Mouse (Mus musculus) thymus, postnatal 0 days (tissue): ENCODE measurements around the gene Ppp1r8. TPM values are rescaled to one million over a fixed set of nuclear protein-coding genes. Genes with fewer than 3 reads are reported as not detected.
"Not testable (repeated sequence)": the region's sequence is repeated elsewhere in the genome, so short reads cannot be mapped to it uniquely, and the experiment has no call there.

Source experiments
- DNase-seq: peaks from one replicate; pipeline ENCODE4 v3.0.0-alpha.2; 2015; ENCODE audit warnings: low spot score
- polyA plus RNA-seq: library from polyadenylated mRNA; unstranded; fragments of >200 nt; fragmentation: Nextera tagmentation; extraction: Ambion mirVana; gene quantifications from 2 replicates; pipeline ENCODE4 v1.2.1, GENCODE M21; 2015

The Ppp1r8 gene
- polyA plus RNA-seq, 1 experiment from 2014 or later: 51.0 TPM

DNA sequence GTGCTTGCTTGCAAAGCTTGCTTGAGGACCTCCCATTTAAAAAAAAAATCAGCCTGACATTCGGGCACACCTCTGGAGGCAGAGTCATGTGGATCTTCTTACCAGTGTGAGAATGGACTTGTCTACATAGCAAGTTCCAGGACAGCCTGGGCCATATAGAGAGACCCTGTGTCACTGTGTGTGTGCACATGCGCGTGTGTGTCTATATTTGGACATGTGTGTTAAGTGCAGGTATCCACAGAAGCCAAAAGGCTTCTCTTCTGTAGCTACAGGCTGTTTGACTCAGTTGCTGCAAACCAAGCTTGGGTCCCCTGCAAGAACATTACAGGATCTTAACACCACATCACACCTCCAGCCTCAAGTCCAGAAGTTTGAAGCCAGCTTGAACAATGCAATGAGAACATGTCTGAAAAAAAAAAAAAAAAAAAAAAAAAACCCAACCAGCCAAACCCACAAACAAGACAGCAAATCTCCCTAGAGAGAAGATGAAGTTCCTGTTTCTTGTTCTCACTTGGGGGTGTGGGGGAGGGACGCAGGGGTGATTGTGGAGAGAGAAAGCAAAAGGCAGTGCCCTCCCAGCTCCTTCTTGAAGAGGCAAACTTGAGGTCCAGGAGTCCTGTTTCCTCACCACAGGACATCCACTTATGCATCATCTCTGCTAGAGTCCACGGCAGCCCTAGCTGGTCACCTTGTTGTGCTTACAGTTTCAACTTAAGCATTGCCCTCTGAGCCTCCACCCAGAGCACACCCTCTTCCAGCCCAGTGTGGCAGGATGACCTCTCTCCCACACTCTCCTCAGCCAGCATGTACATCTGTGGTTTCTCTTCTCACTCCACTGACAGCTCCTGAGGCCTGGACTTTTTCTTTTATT, 35.0 kb downstream of the Ppp1r8 start:
- peak; percentile 23 for DNase-seq

DNA sequence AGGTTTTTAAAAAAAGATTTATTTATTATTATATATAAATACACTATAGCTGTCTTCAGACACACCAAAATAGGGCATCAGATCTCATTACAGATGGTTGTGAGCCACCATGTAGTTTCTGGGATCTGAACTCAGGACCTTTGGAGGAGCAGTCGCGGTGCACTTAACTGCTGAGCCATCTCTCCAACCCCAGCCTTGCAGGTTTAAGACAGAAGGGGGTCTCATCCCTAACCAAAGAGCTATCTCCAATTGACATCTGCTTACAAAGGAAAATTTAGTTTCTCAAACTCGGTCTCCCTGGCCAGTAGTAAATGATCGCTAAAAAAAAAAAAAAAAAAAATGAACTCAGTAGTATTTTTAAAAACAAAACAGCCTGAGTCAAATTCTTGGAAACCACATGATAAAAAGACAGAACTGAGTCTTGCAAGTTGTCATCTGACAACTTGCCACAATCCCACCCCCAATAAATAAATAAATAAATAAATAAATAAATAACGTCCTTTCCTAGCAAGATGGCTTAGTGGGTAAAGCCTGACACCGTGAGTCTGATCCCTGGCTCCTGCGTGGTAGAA, 36.3 kb downstream of the Ppp1r8 start:
- no peak for DNase-seq

DNA sequence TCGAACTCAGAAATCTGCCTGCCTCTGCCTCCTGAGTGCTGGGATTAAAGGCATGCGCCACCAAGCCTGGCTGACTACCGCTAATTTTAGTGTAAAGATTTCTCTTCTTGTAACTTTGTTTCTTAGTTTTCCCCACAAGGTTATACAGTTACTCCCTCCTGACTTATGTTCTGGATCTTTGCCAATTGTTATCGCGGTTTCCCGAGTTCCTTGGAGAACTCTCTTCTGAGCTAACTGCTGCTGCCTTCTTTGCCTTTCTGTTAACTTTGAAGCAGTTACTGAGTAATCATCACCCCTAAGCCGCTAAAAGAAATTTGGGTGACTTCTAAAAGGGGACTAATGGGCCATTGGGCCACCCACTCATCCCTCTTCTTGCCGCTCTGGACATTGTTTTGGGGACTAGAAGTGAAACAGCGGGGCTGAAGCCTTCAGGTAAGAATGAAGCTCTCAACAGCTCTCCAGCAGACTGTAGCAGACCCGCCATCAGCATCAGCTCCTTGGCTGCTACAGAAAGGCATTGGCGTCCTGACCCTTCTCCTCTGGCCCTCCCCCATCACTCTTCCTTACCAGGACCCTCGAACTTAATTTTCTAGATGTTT, 37.3 kb downstream of the Ppp1r8 start:
- DNase-seq: no peak

DNA sequence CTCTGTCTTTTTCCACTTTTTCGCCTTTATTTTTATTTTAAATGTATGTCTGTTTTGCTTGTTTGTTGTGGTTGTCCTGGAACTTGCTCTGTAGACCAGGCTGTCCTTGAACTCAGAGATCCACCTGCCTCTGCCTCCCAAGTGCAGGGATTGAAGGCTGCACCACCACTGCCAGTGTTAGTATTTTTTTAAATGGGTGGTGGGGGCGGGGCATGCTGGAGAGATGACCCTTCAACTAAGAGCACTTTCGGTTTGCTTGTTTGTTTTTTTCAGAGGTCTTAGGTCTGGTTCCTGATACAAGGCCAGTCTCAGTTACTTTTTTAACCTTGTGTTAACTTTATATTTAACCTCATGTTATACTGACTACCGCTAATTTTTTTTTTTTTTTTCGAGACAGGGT, 37.8 kb downstream of the Ppp1r8 start:
- no peak for DNase-seq

DNA sequence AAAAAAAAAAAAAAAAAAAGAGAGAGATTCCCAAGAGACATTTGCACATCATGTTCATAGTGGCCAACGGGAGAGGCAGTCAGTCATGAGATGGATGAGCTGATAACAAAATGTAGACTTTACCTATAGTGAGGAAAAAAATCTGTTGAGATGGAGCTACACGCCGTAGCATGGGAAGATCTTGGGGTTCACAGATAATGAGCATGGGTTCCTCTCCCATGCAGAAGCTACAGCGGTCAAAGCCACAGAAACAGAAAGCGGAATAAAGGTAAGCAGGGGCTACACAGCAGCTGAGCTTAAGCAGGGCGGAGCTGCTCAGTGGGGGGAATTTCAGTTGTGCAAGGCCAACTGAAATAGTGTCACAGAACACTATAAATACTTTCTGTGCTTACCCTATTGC, 38.6 kb downstream of the Ppp1r8 start:
- DNase-seq: peak; percentile 24

DNA sequence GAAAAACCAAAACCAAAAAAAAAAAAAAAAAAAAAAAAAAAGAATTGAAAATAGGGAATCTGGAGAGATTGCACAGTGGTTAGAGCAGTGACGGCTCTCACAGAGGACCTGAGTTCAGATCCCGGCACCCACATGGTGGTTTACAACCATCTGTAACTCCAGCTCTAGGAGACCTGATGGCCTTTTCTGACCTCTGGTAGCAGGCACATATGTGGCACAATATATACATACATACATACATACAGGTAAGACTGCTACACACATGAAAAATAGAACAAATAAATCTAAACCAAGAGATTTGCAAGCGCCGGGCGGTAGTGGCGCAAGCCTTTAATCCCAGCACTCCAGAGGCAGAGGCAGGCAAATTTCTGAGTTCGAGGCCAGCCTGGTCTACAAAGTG, 39.1 kb downstream of the Ppp1r8 start:
- no peak for DNase-seq

DNA sequence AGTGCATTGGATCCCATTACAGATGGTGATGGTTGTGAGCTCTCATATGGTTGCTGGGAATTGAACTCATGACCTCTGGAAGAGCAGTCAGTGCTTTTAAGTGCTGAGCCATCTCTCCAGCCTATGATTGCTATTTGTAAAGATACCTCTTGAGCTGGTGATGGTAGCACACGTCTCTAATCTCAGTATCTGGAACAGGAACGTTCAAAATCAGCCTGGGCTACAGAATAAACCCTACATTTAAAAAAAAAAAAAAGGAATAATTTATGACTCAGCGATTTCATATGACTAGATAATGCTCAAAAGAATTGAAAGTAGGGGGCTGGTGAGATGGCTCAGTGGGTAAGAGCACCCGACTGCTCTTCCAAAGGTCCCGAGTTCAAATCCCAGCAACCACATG, 39.8 kb downstream of the Ppp1r8 start:
- DNase-seq: no peak

DNA sequence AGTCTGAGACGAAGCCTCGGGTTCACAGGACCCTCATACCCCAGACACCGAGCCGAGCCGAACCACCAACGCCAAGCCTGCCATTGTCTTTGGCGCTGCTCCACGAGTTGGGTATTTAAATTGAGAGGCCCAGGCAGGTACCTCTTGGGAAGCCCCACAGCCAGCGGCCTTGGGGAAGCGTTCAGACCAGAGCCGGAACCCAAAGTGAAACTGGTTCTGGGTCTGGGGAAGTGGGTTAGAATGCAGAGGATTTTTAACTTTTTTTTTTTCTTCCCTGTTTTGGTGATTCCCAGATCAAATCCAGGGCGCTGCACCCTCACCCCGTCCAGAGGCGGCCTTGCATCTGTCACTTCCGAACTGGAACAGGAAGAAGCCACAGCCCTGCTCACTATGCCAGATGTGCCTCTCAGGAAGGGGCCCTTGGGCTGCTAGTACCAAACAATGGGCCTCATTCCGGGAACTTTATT, 40.8 kb downstream of the Ppp1r8 start:
- DNase-seq: peak; percentile 75

DNA sequence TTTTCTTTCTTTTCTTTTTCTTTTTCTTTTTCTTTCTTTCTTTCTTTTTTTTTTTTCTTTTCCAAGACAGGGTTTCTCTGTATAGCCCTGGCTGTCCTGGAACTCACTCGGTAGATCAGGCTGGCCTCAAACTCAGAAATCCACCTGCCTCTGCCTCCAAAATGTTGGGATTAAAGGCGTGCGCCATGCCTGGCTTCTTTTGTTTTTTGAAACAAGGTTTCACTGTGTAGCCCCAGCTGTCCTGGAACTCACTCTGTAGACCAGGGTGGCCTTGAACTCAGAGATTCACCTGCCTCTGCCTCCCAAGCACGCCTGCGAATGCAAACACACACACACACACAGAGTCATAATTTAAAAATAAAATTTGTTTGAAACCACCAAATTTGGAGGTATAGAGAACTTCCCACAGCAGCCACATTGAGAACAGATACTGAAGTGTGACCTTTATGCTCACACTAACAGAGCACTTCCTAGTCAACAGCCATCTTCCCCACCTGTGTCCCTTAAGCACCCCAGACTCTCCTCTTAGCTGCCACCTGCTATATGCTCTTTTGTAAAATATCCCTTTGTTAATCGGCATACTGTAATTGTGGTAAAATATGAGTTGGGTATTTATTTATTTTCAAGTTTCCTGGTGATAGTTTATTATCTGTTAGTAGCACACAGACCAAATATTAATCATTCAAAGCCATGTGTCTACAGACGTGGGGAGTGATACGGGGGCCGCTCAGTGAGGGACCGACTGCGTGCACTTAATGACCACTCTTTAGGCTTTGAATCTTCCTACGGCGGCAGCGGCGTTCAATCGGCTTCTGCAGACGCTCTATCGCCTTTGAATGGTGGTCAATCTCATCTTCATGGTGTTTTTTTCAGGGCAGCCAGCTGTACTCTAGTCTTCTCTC, 41.5 kb downstream of the Ppp1r8 start:
- DNase-seq: peak; percentile 29

DNA sequence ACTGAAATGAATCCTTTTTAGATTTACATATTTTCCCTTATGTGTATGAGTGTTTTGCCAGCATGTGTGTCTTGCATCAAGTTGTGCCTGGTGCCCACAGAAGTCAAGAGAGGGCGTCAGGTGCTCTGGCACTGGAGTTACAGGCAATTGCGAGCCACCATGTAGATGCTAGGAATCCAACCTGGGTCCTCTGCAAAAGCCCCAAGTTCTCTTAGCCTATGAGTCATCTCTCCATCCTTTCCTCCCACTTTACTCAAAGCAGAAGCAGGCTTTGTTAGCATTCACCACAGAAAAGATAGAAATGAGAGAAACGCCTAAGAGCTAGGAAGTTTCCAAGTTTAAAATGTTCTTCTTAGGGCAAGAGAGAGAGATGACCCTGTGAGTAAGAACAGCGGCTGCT, 43.1 kb downstream of the Ppp1r8 start:
- DNase-seq: no peak

DNA sequence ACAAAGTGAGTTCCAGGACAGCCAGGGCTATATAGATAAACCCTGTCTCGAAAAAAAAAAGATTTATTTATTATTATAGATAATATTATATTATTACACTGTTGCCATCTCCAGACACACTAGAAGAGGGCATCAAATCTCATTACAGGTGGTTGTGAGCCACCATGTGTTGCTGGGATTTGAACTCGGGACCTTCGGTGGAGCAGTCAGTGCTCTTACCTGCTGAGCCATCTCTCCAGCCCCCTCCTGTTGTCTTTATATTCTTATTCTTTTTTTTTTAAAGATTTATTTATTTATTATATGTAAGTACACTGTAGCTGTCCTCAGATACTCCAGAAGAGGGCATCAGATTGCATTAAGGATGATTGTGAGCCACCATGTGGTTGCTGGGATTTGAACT, 44.3 kb downstream of the Ppp1r8 start:
- DNase-seq: not testable (repeated sequence)

DNA sequence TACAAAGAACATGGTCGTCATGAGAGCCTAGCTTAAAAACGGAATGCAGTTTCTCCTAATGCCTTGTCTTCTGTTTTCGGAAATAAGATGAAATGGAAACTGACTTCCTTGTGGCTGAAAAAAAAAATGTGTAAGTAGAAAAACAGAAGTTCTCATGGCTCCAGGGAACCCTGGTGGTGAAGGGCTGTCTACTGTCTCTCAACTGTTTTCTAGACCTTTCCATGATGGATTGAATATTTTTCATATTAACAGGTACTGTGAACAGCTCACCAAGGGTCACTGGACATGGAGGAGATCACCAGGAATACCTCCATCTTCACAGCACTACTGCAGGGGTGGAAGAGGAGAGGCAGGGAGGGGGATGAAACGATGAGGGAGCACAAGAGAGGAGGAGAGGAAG, 44.9 kb downstream of the Ppp1r8 start:
- DNase-seq: no peak

DNA sequence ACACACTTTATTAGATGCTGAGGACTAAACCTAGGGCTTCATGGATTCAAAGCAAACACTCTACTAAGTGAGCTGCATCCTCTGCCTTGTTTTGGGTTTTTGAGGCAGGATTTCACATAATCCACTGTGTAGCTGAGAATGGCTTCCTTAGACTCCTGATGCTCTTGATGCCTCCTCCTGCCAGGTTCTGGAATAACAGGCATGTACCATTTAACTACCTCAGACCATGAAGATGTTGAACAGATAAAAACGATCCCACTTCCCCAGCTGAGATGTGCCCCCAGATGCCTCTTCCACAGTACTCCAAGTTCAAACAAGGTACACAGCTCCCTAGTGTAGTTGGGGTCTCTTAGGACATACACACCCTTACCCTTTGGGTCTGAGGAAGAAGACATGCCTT, 45.5 kb downstream of the Ppp1r8 start:
- DNase-seq: no peak

DNA sequence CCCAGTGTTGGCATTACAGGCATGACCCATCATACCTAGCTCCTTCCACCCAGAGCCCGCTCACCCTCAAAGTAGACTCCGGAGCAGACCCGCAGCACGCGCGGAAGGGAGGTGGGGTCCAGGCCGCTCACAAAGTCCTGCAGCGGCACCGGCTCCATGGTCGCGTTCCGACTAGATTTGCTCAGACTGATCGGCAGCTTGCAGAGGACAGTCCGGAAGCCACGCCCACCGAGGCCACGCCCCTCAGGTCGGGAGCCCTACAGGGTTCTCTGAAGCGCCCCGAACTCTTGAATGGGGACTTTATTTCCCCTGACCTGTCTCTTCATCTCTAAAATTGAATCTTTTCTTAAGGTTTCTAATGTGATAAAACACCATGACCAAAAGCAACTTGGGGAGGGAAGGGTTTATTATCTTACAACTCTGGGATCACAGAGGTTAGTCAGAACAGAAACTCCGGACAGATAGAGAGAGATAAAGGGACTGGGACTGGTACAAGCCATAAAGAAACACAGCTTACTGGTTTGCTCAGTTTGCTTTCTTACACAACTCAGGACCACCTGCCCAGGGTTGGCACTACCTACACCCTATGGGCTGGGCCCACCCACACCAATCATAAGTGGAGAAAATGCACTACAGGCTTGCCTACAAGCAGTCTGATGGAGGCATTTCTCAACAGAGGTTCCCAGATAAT, 46.6 kb downstream of the Ppp1r8 start, which contains the start of gene Themis2:
Themis2 (minus strand) TSS at position 192 of the 691 bp plus-strand sequence.
- peak; percentile 74 for DNase-seq

DNA sequence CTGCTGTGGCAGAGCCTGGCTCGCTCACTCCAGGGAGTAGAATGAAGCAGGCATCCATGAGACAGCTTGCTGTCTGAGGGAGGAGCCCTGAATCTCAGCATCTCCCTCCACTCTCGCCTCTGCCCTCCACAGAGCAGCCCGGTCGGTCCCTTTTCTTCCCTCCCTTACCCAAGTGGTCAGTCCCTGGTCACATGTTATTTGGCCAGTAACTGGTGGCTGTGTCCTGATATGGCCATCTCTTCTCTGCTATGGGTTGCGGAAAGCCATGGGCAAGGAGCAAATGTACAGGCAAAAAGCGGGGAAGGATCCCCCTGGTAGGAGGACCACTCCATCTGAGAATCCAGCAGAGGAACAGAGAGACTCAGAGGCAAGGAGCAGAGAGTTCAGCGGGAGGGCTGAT, 47.8 kb downstream of the Ppp1r8 start:
- no peak for DNase-seq

DNA sequence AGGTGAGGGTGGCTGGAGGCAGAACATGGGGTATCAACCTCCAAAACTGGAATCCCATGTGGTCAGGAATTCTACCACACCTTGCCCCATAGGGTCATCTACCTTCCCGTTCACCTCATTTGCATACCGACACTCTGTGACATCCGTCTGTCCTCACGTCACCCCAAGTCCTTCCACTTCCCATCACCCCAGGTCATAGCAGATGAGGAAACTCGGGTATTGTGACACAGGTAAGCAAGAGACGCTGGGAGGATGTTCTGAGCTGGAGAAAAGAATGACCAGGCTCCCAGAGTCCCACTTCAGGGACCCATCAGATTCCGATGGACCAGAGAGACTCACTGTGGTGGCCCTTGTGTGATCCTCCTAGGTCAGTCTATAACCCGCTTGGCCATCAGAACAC, 48.2 kb downstream of the Ppp1r8 start:
- DNase-seq: no peak

DNA sequence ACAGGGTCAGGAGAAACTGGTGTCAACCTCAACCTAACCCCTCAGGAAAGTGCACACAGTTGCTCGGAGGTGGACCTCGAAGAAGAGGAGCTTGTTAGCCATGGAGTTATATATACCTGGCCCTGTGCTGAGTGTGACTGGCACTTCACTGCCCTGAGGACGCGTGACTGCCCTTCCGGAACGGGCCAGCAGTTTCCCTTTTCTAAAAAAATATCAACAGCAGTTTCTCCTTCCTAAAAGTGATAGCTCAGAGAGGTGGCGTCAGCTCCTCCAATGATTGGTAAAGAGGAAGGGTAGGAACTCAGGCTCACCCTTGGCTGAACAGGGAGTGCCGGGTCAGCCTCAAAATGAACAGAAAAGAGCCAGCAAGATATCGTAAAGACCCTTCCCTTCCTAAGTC, 48.9 kb downstream of the Ppp1r8 start:
- DNase-seq: no peak

DNA sequence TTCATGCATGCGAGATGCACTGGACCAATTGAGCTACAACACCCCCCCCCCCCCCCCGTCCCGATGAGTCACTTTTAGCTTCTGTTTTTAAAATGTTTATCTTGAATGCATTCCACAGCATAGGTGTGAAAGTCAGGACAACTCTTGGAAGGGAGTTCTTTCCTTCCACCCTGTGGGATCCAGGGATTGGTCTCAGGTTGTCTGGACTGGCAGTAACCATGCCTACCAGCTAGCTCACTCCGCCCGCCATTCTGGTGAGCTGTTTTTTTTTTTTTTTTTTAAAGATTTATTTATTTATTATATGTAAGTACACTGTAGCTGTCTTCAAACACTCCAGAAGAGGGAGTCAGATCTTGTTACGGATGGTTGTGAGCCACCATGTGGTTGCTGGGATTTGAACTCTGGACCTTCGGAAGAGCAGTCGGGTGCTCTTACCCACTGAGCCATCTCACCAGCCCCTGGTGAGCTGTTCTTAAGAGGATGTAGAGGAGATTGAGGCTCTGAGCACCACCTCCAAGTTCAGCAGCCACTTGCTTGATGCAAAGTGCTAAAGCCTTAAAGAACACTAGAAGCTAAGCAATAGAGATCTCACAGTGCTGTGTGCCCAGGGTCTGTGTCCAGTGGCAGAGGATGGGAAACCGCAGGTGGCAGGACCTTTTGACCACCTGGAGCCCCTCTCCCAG, 49.5 kb downstream of the Ppp1r8 start:
- DNase-seq: not testable (repeated sequence)

DNA sequence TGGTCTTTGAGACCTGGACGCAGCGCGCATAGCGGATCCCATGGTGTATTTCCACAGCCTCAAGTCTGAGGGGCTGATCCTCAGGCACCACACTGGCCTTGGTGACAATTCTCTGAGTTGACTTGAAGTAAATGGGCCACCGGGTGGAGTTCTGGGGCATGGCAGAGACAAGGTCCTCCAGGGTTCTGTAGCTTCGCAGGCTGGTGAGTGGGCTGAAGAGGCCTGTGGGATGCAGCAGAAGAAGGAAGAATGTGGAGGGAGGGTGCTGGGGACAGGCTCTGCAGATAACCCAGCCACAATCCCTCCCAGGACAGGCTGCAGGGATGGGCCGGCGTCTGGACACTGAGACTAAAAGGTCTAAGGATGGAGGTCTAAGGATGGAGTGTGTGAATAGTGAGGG, 53.2 kb downstream of the Ppp1r8 start:
- DNase-seq: no peak

DNA sequence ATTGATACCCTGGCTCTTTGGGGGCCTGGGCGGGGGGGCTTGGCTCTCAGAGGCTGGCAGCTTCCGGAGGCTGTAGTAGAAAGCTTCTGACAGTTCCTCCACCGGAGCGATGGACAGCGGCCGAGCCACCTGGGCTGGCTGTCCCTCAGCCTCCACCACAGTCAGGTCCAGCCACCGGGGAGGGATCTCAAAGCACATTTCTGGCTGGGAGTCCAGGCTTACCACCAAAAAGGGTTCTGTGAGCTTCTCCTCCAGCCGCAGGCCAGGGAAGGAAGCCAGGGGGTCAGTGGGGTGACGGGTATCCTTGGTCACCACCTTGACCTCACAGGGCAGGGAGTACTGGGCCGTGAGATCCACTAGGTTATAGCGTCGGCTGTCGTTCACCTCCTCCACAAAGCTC, 57.7 kb downstream of the Ppp1r8 start:
- DNase-seq: no peak
